8 mouse cellular contexts compared by ENCODE assay signal in the genomic region with DNA sequence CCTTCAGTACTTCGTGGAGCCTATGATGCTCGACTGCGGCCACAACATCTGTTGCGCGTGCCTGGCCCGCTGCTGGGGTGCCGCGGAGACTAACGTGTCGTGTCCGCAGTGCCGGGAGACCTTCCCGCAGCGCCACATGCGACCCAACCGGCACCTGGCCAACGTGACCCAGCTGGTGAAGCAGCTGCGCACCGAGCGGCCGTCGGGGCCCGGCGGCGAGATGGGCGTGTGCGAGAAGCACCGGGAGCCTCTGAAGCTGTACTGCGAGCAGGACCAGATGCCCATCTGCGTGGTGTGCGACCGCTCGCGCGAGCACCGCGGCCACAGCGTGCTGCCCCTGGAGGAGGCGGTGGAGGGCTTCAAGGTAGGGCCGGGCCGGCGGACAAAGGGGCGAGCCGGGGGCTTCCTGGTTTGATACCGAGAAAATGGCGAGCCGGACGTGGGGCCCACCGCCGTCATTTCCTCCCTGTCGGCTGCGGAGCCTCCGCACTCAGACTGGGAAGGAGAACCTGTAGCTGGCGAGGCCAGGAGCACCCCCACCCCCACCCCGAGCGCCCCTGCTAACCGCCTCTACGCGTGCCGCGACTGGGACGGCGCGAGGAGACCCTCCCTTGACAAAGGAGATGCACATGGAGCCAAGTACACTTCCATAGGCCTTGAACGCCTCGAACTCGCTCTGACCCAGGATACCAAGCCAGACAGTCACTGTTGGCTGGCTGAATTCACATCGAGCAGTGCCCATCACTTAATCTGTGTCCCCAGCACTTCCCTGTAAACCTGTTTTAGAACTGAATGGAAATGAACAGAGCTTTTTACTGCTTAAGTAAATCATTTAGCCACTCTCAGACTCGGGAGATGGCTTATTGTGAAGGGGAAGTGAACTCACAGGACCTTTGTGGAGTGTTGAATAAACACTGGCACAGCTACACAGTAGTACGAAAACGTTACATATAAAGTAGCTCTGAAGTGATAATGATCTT. TPM values are rescaled to one million over a fixed set of nuclear protein-coding genes. Genes with fewer than 3 reads are reported as not detected.
DNase-seq lines count a peak whose midpoint lies in the region; ATAC-seq and TF ChIP-seq lines count a peak whose summit lies in the region.

No protein-coding gene starts in this region.

- peak; percentile 80 to 81 for DNase-seq in B cell, adult 2 months
- DNase-seq in NIH3T3 (ENCODE audit: low read depth), result peak; percentile 52
- DNase-seq in cerebellum, postnatal 4 days (ENCODE audit: low spot score in 2 of 2), result peak; percentile 41 to 78
- DNase-seq in gastrocnemius, postnatal 14 days, result peak; percentile 72
- peak; percentile 61 for DNase-seq in lung, adult 2 months
- DNase-seq in thymus, postnatal 10 days (ENCODE audit: low spot score in 2 of 2), result peak; percentile 74 to 78

- peak overlapping the region; percentile 61 for H3K4me2 ChIP-seq in intestine, embryonic 16.5 days (ENCODE audit: low read depth, low read length)
- H3K4me2 ChIP-seq in neural tube, embryonic 13.5 days, result peak overlapping the region; percentile 71

- H3K27ac ChIP-seq in intestine, embryonic 16.5 days (ENCODE audit: low read length), result peak overlapping the region; percentile 98
- peak overlapping the region; percentile 96 for H3K27ac ChIP-seq in neural tube, embryonic 13.5 days (replicated peaks)

- no peak for TF ChIP-seq CTCF in lung, adult 2 months (IDR thresholded peaks at IDR 0.05; ENCODE audit: insufficient read depth, low read length)

- peaks cover 34% of the 10 kb centered on the region for H3K4me1 ChIP-seq in intestine, embryonic 16.5 days (ENCODE audit: control insufficient read depth, insufficient read depth, low read length)
- peaks cover 2% of the 10 kb centered on the region; the same call in 1 of the 2 replicates for H3K4me1 ChIP-seq in lung, adult 2 months (ENCODE audit: control insufficient read depth, insufficient read depth, low read length)
- H3K4me1 ChIP-seq in neural tube, embryonic 13.5 days (replicated peaks), result peaks cover 36% of the 10 kb centered on the region

- no peaks in the 10 kb centered on the region for H3K27me3 ChIP-seq in intestine, embryonic 16.5 days (replicated peaks; ENCODE audit: control insufficient read depth, insufficient read depth, low read length)
- H3K27me3 ChIP-seq in neural tube, embryonic 13.5 days, result no peaks in the 10 kb centered on the region

- H3K9me3 ChIP-seq in intestine, embryonic 16.5 days (ENCODE audit: control insufficient read depth, low read length), result no peaks in the 10 kb centered on the region
- no peaks in the 10 kb centered on the region for H3K9me3 ChIP-seq in neural tube, embryonic 13.5 days

- peaks cover 11% of the 10 kb centered on the region for H3K36me3 ChIP-seq in intestine, embryonic 16.5 days (ENCODE audit: control insufficient read depth, insufficient read depth, low read length)
- peaks cover 38% of the 10 kb centered on the region for H3K36me3 ChIP-seq in neural tube, embryonic 13.5 days

- ATAC-seq in intestine, embryonic 16.5 days, result peak; percentile 10
- peak; percentile 59 for ATAC-seq in neural tube, embryonic 13.5 days (ENCODE audit: low read depth)

- H3K4me3 ChIP-seq in intestine, embryonic 16.5 days (ENCODE audit: low read length), result peak overlapping the region; percentile 100
- peak overlapping the region; percentile 98 for H3K4me3 ChIP-seq in lung, adult 2 months (replicated peaks; ENCODE audit: extremely low read depth, low read depth, low read length)
- H3K4me3 ChIP-seq in neural tube, embryonic 13.5 days, result peak overlapping the region; percentile 81

- intact Hi-C loops in gastrocnemius, postnatal 14 days (cut with DNase I; ENCODE audit: low total_unique reads), result no loop called here

- WGBS in intestine, embryonic 16.5 days, result under 1% methylated on average over 71 of the region's 71 CpGs
- WGBS in lung, adult 2 months, result under 1% methylated on average over 71 of the region's 71 CpGs
- WGBS in neural tube, embryonic 13.5 days, result under 1% methylated on average over 71 of the region's 71 CpGs

- peak overlapping the region; percentile 97 for H3K9ac ChIP-seq in intestine, embryonic 16.5 days (ENCODE audit: low read depth, low read length)
- peak overlapping the region; percentile 90 for H3K9ac ChIP-seq in neural tube, embryonic 13.5 days

- 0 out of 2 replicates have a peak, but pooled peaks have one; percentile 4 for TF ChIP-seq POLR2A in lung, adult 2 months (IDR thresholded peaks at IDR 0.05; ENCODE audit: borderline replicate concordance, extremely low read depth, low read depth, low read length)

RNA-seq across cellular contexts. Expression of a gene that starts 1.6 kb away (rescaled TPM):
- total RNA-seq in gastrocnemius, postnatal 14 days (2021), result 10 to 100 TPM; 22.2 to 26.4 TPM
- 119 and 122 TPM in 2 replicates for polyA plus RNA-seq in intestine, embryonic 16.5 days (2015; fragmentation: Nextera tagmentation; extraction: Ambion mirVana)
- polyA plus RNA-seq in lung, adult 2 months (2012; rRNA removed), result 34.8 and 53.5 TPM in 2 replicates
- polyA plus RNA-seq in neural tube, embryonic 13.5 days (2015; fragmentation: Nextera tagmentation; extraction: Ambion mirVana), result 82.9 and 88.9 TPM in 2 replicates

RNA-seq across cellular contexts. Expression of a gene that starts 35.2 kb away (rescaled TPM):
- not detected for total RNA-seq in gastrocnemius, postnatal 14 days (2021)
- not detected in 2 replicates for polyA plus RNA-seq in intestine, embryonic 16.5 days (2015; fragmentation: Nextera tagmentation; extraction: Ambion mirVana)
- not detected in 2 replicates for polyA plus RNA-seq in lung, adult 2 months (2012; rRNA removed)
- not detected in 2 replicates for polyA plus RNA-seq in neural tube, embryonic 13.5 days (2015; fragmentation: Nextera tagmentation; extraction: Ambion mirVana)

RNA-seq across cellular contexts. Expression of a gene that starts 51.4 kb away (rescaled TPM):
- not detected for total RNA-seq in gastrocnemius, postnatal 14 days (2021)
- polyA plus RNA-seq in intestine, embryonic 16.5 days (2015; fragmentation: Nextera tagmentation; extraction: Ambion mirVana), result not detected in 2 replicates
- polyA plus RNA-seq in lung, adult 2 months (2012; rRNA removed), result not detected in 2 replicates
- polyA plus RNA-seq in neural tube, embryonic 13.5 days (2015; fragmentation: Nextera tagmentation; extraction: Ambion mirVana), result not detected in 2 replicates

Comparison
In these comparisons a context has a peak if more than half of its experiments do, and no peak if none do; other contexts are left out.
1. Peak in every context shown above with its lines: DNase-seq, ATAC-seq, H3K4me3 ChIP-seq and H3K27ac ChIP-seq.